Mouse (Mus musculus): Measurements from ENCODE around the gene Fgb. TPM values are rescaled to one million over a fixed set of nuclear protein-coding genes. Genes with fewer than 3 reads are reported as not detected.

Fgb gene
- total RNA-seq, 2 experiments from 2014 or later, result not detected

DNA sequence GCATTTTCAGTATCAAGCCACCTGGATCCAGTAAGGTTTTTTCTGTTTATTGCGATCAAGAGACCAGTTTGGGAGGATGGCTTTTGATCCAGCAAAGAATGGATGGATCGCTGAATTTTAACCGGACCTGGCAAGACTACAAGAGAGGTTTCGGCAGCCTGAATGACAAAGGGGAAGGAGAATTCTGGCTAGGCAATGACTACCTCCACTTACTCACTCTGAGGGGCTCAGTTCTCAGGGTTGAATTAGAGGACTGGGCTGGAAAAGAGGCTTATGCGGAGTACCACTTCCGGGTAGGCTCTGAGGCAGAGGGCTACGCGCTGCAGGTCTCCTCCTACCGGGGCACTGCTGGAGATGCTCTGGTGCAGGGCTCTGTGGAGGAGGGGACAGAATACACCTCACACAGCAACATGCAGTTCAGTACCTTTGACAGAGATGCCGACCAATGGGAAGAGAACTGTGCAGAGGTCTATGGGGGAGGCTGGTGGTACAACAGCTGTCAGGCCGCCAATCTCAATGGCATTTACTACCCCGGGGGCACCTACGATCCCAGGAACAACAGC lies 16.8 kb downstream of the Fgb start:
- no peak for ATAC-seq (replicated peaks; ENCODE audit: low FRiP score, poor library complexity, severe bottlenecking)

DNA sequence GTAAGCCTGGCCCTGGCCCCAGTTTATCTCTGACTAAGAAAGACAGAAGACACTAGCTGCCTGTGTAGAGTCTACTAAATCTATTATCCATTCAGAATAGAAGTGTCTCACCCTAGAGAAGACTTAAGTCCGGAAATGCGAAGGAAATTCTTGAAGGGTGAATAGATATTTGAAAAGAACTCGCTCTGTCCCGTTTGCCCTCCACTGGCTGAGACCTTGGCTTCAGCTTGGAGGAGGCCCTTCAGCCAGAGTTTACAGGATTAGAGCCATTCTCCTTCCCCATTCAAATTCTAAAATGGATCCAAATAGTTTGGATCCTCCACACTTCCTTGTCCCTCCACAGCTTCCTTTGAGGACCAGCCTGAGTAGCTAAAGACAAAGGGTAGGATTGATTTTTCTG lies 19.3 kb downstream of the Fgb start:
- no peak for ATAC-seq (replicated peaks; ENCODE audit: low FRiP score, poor library complexity, severe bottlenecking)

DNA sequence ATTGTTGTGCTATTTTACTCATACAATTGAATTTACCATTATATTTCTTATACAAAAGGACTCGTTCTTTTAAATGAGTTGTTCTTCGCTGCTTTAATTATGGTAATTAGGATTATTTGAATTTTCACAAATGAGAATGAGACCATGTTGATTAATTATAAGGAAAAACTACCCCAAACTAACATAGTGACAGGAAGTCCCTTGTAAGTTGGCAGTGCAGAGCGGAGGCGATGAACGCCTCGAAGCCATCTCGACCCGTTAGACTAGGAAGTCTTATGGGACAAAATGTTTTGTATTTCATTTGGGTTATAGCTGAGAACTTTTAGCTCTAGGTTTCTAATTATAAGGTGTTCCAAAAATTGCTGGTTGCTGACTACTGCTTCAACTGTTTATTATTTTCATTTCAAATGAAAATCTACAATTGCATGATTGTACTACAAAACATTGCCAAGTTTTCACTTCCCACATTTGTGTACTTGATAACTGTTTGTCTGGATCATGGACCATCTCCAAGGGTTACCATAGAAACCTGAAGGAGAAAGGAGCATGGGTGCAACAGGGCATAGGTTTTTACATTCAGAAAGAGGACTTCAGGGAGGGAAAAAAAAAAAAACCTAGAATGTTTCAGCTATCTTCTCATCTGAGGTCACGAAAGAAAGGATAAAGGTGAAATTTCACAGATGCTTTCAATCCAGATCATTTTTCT lies 22.0 kb downstream of the Fgb start:
- ATAC-seq (replicated peaks; ENCODE audit: low FRiP score, poor library complexity, severe bottlenecking), result no peak

DNA sequence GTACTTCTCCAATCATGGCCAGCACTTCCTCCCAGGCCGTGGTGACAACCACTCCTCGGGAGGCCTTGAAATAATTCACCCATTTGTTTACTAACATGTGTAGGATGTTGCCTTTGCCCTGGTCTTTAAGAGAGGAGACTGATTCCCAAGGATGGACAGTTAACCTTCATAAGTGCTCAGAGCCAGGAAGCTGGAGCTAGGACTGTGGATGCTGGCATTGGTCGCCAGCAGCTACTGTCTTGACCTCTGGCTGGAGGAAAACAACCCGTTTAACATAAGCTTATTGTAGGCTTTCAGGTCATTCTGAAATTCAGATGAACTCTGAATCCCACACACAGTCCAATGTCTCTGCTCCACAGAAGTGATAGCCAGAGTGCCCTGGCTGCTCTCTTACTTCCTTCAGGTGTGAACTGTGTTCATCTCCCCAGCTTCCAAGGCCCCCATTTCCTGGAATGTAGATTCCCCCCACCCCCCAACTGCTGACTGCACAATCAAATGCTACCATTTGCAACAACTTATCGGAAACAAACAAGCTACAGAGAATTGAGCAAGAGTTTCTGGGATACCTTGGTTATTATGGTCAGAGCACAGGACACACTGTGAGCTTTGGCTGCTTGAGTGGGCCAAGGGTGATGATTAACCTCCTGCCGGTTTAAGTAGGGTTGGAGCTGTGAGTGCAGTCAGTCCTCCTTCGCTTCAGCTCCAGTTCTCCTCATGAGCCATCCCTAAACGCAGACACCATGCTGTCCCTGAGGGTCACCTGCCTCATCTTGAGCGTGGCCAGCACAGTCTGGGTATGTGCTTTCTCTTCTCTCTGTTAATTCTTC lies 24.0 kb downstream of the Fgb start, which contains the start of gene Fga:
Gene Fga (plus strand): TSS at position 602 of the 827 bp plus-strand sequence.
- no peak for ATAC-seq (replicated peaks; ENCODE audit: low FRiP score, poor library complexity, severe bottlenecking)

DNA sequence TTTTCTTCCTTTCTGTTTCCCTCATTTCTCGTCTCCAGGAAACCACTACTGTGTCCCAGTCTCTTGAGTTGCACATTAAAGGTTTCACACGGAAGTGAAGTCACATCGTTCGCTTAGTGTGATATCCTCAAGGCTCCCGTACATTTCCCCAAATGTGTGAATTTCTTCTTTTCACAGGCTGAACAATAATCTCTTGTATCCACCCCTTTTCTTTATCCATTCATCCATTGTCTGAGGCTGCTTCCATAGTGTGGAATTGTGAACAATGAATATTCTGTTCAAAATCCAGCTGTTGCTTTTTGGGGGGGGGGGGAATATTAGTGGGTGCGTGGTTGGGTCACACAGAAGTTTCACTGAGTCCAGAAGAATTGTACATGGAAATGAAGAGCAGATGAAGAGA lies 24.6 kb downstream of the Fgb start:
- no peak for ATAC-seq (replicated peaks; ENCODE audit: low FRiP score, poor library complexity, severe bottlenecking)

GRCm38 (mm10) chr3:83021176-83021575 lies 28.5 kb downstream of the Fgb start:
- no peak for ATAC-seq (replicated peaks; ENCODE audit: low FRiP score, poor library complexity, severe bottlenecking)

DNA sequence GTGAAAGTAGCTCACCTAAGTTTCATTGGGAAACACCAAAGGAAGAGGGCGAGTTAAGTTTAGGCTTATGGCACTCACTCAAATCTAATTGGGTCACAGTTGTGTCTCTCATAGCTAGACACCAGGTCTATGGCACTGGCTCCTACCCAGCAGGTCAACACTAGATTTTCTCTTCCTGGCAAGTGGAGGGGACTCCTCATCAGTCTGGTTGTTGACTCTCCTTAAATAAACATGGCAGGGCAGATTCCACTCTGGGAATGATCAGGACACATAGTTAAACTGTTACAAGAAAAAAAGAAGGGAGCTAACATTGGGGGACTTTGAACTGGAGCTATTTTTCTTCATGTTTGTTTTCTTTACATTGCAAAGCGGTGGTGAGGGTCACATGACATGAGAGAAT lies 29.3 kb downstream of the Fgb start:
- ATAC-seq (replicated peaks; ENCODE audit: low FRiP score, poor library complexity, severe bottlenecking), result no peak

GRCm38 (mm10) chr3:83016236-83016635 lies 33.4 kb downstream of the Fgb start:
- ATAC-seq (replicated peaks; ENCODE audit: low FRiP score, poor library complexity, severe bottlenecking), result no peak

- ATAC-seq (replicated peaks; ENCODE audit: low FRiP score, poor library complexity, severe bottlenecking), result no peak
These were observed 35.7 kb downstream of the Fgb start for GRCm38 (mm10) chr3:83013951-83014350.

DNA sequence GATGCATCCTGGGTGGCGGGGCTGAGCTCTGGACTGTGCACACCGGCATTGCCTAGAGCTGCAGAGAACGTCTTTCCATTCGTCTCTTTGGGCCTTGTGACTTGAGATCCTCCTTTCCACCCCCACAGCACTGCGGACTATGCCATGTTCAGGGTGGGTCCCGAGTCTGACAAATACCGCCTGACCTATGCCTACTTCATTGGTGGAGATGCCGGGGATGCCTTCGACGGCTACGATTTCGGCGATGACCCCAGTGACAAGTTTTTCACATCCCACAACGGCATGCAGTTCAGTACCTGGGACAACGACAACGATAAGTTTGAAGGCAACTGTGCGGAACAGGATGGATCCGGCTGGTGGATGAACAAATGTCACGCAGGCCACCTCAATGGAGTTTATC lies 37.0 kb downstream of the Fgb start:
- ATAC-seq (replicated peaks; ENCODE audit: low FRiP score, poor library complexity, severe bottlenecking), result no peak

- ATAC-seq (replicated peaks; ENCODE audit: low FRiP score, poor library complexity, severe bottlenecking), result no peak
These were observed 38.1 kb downstream of the Fgb start for GRCm38 (mm10) chr3:83011565-83011964.

GRCm38 (mm10) chr3:83011136-83011535 lies 38.5 kb downstream of the Fgb start:
- no peak for ATAC-seq (replicated peaks; ENCODE audit: low FRiP score, poor library complexity, severe bottlenecking)

GRCm38 (mm10) chr3:83010291-83010690 lies 39.4 kb downstream of the Fgb start:
- no peak for ATAC-seq (replicated peaks; ENCODE audit: low FRiP score, poor library complexity, severe bottlenecking)

GRCm38 (mm10) chr3:83007557-83007956 lies 42.1 kb downstream of the Fgb start, which contains the start of gene Fgg:
Fgg (plus strand) TSS chr3:83007724.
- ATAC-seq (replicated peaks; ENCODE audit: low FRiP score, poor library complexity, severe bottlenecking), result no peak

GRCm38 (mm10) chr3:83004801-83005200 lies 44.9 kb downstream of the Fgb start:
- ATAC-seq (replicated peaks; ENCODE audit: low FRiP score, poor library complexity, severe bottlenecking), result no peak

- no peak for ATAC-seq (replicated peaks; ENCODE audit: low FRiP score, poor library complexity, severe bottlenecking)
These were observed 46.6 kb downstream of the Fgb start for GRCm38 (mm10) chr3:83003068-83003467.

GRCm38 (mm10) chr3:83002191-83002590 lies 47.5 kb downstream of the Fgb start:
- no peak; the same call in 1 of the 2 replicates for ATAC-seq (replicated peaks; ENCODE audit: low FRiP score, poor library complexity, severe bottlenecking)

GRCm38 (mm10) chr3:82999995-83000394 lies 49.7 kb downstream of the Fgb start:
- no peak for ATAC-seq (replicated peaks; ENCODE audit: low FRiP score, poor library complexity, severe bottlenecking)

- ATAC-seq (replicated peaks; ENCODE audit: low FRiP score, poor library complexity, severe bottlenecking), result no peak
These were observed 50.7 kb downstream of the Fgb start for GRCm38 (mm10) chr3:82998772-82999463.

DNA sequence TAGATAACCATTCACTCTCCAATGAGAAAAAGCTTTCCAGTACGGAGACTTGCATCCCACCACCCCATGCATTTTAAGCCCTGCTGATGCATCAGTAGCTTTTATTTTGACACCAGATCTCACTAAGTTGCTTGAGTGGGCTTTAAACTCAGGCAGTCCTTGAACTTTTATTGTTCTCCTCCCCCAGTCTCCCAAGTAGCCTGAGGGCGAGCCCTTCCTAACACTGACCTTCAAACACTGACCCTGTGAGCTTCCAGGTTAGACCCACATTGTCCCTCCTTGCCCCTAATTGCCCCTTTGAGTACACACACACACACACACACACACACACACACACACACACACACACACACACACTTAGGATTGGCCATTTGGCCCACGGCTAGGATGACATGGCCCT lies 53.0 kb downstream of the Fgb start:
- no peak for ATAC-seq (replicated peaks; ENCODE audit: low FRiP score, poor library complexity, severe bottlenecking)

Data from erythroblast, adult 5-6 weeks (primary cell).